Comparison of ENCODE assay signal across 8 mouse cellular contexts in the genomic region with DNA sequence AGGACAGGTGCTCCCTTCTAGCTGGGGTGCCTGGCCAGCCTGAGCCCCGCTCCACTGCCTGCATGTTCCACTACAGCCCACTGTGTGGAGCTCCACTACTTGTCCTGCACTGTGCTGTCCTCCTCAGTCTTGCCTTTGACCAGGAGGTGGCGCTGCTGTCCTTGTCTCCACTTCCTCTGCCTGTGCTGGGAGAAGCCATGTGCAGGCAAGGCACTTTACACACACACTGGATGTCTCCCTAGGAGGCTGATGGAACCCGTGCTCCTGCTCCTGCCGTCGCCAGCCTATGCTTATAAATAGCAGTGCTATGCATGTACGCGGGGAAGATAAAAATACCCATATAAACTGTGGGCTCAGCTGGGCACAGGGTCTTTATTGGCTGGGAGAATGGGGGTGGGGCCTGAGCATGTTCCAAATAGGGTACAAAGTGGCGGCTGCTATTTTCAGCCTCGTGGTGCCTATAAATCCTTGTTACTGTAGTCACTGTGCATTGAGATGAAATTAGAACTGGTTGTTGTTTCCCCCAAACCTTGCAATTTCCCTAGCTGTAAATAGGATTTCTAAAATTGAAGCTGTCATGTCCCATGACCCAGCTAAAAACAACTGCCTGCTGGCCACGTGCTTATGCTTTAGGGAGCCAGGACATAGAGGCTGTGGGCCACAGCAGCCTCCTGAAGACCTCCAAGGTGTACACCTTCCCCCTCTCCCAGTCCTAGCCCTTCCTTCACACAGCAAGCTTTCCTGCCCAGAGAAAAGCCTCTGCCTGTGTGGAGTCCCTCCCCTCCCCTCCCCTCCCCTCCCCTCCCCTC. TPM values are rescaled to one million over a fixed set of nuclear protein-coding genes. Genes with fewer than 3 reads are reported as not detected.
A peak's percentile ranks its signal among the peaks of the same experiment; 100 is the strongest.
DNase-seq lines count a peak whose midpoint lies in the region; ATAC-seq and TF ChIP-seq lines count a peak whose summit lies in the region.

No protein-coding gene starts in this region.

- no peak overlapping the region for H3K4me3 ChIP-seq in forebrain, embryonic 15.5 days
- H3K4me3 ChIP-seq in liver, postnatal 0 days (ENCODE audit: low read depth, low read length): no peak overlapping the region
- H3K4me3 ChIP-seq in neural tube, embryonic 13.5 days: no peak overlapping the region

- ATAC-seq in forebrain, embryonic 15.5 days (replicated peaks): peak; percentile 99
- peak; percentile 97 for ATAC-seq in liver, postnatal 0 days
- ATAC-seq in neural tube, embryonic 13.5 days (ENCODE audit: low read depth): peak; percentile 97

- H3K27me3 ChIP-seq in forebrain, embryonic 15.5 days: no peaks in the 10 kb centered on the region
- H3K27me3 ChIP-seq in liver, postnatal 0 days (ENCODE audit: insufficient read depth, low read length): no peaks in the 10 kb centered on the region
- no peaks in the 10 kb centered on the region for H3K27me3 ChIP-seq in neural tube, embryonic 13.5 days

- intact Hi-C loops in heart, postnatal 25 days (cut with DNase I): loop anchor here (1.0 to 5.0 kb wide), 4 partner anchors 89 to 224 kb away; no protein-coding TSS in a partner anchor

- peak overlapping the region; percentile 33; the same call in 1 of the 2 replicates for H3K9ac ChIP-seq in forebrain, embryonic 15.5 days (replicated peaks)
- no peak overlapping the region for H3K9ac ChIP-seq in liver, postnatal 0 days (replicated peaks)
- no peak overlapping the region for H3K9ac ChIP-seq in neural tube, embryonic 13.5 days

- peak overlapping the region; percentile 69 for H3K27ac ChIP-seq in forebrain, embryonic 15.5 days (replicated peaks)
- no peak overlapping the region for H3K27ac ChIP-seq in liver, postnatal 0 days (ENCODE audit: low read depth)
- H3K27ac ChIP-seq in neural tube, embryonic 13.5 days (replicated peaks): peak overlapping the region; percentile 63

- DNase-seq in ES-CJ7 (ENCODE audit: low read depth, low spot score): peak; percentile 97
- peak; percentile 90 for DNase-seq in cerebellum, adult 11 months
- DNase-seq in heart, postnatal 25 days (ENCODE audit: low spot score): peak; percentile 87
- DNase-seq in layer of hippocampus, adult 11-12 months (ENCODE audit: low spot score): peak; percentile 99
- peak; percentile 94 for DNase-seq in liver, postnatal 0 days
- peak; percentile 98 for DNase-seq in telencephalon, adult 2 months (ENCODE audit: low read depth, low spot score)

- 16% methylated on average over 10 of the region's 10 CpGs for WGBS in forebrain, embryonic 15.5 days
- WGBS in liver, postnatal 0 days (ENCODE audit: insufficient replicate concordance): 13% methylated on average over 10 of the region's 10 CpGs
- whole genome bisulfite sequencing in neural tube, embryonic 13.5 days: 8% methylated on average over 10 of the region's 10 CpGs

- TF ChIP-seq EP300 in liver, postnatal 0 days (IDR thresholded peaks at IDR 0.05; ENCODE audit: low read depth): no peak

- H3K4me1 ChIP-seq in forebrain, embryonic 15.5 days: peaks cover 18% of the 10 kb centered on the region
- H3K4me1 ChIP-seq in liver, postnatal 0 days (ENCODE audit: insufficient read depth): no peaks in the 10 kb centered on the region
- peaks cover 13% of the 10 kb centered on the region for H3K4me1 ChIP-seq in neural tube, embryonic 13.5 days (replicated peaks)

- TF ChIP-seq CTCF in liver, postnatal 0 days (IDR thresholded peaks at IDR 0.05; ENCODE audit: low read depth): peak; percentile 100

- no peaks in the 10 kb centered on the region for H3K9me3 ChIP-seq in forebrain, embryonic 15.5 days
- no peaks in the 10 kb centered on the region for H3K9me3 ChIP-seq in liver, postnatal 0 days (ENCODE audit: low read length)
- no peaks in the 10 kb centered on the region for H3K9me3 ChIP-seq in neural tube, embryonic 13.5 days

- 0 out of 2 replicates have a peak overlapping the region, but pooled peaks have one; percentile 2 for H3K4me2 ChIP-seq in forebrain, embryonic 15.5 days (replicated peaks)
- H3K4me2 ChIP-seq in liver, postnatal 0 days (ENCODE audit: low read depth, low read length): no peak overlapping the region
- peak overlapping the region; percentile 20 for H3K4me2 ChIP-seq in neural tube, embryonic 13.5 days

- H3K36me3 ChIP-seq in forebrain, embryonic 15.5 days: peaks cover 54% of the 10 kb centered on the region
- peaks cover 35% of the 10 kb centered on the region for H3K36me3 ChIP-seq in liver, postnatal 0 days (replicated peaks; ENCODE audit: insufficient read depth, low read length)
- H3K36me3 ChIP-seq in neural tube, embryonic 13.5 days: peaks cover 80% of the 10 kb centered on the region

RNA-seq across cellular contexts. Expression of a gene that starts 11.1 kb away (rescaled TPM):
- polyA plus RNA-seq in forebrain, embryonic 15.5 days (2015; fragmentation: Nextera tagmentation; extraction: Ambion mirVana): 0.36 and 0.81 TPM in 2 replicates
- under 1 TPM; 0.23 to 0.39 TPM for total RNA-seq in heart, postnatal 25 days (2021)
- polyA plus RNA-seq in liver, postnatal 0 days (2015; fragmentation: Nextera tagmentation; extraction: Ambion mirVana): not detected in 2 replicates
- polyA plus RNA-seq in neural tube, embryonic 13.5 days (2015; fragmentation: Nextera tagmentation; extraction: Ambion mirVana): 0.43 and 0.50 TPM in 2 replicates

RNA-seq across cellular contexts. Expression of a gene that starts 14.2 kb away (rescaled TPM):
- polyA plus RNA-seq in forebrain, embryonic 15.5 days (2015; fragmentation: Nextera tagmentation; extraction: Ambion mirVana): 0.97 and 1.1 TPM in 2 replicates
- under 1 TPM; 0.55 to 0.73 TPM for total RNA-seq in heart, postnatal 25 days (2021)
- polyA plus RNA-seq in liver, postnatal 0 days (2015; fragmentation: Nextera tagmentation; extraction: Ambion mirVana): 0.08 TPM in 2 replicates
- 1.7 and 2.0 TPM in 2 replicates for polyA plus RNA-seq in neural tube, embryonic 13.5 days (2015; fragmentation: Nextera tagmentation; extraction: Ambion mirVana)

RNA-seq across cellular contexts. Expression of a gene that starts 14.5 kb away (rescaled TPM):
- polyA plus RNA-seq in forebrain, embryonic 15.5 days (2015; fragmentation: Nextera tagmentation; extraction: Ambion mirVana): 78.5 and 85.1 TPM in 2 replicates
- total RNA-seq in heart, postnatal 25 days (2021): 10 to 100 TPM; 21.5 to 22.3 TPM
- polyA plus RNA-seq in liver, postnatal 0 days (2015; fragmentation: Nextera tagmentation; extraction: Ambion mirVana): 11.5 and 12.2 TPM in 2 replicates
- 75.0 and 88.0 TPM in 2 replicates for polyA plus RNA-seq in neural tube, embryonic 13.5 days (2015; fragmentation: Nextera tagmentation; extraction: Ambion mirVana)

RNA-seq across cellular contexts. Expression of a gene that starts 41.9 kb away (rescaled TPM):
- polyA plus RNA-seq in forebrain, embryonic 15.5 days (2015; fragmentation: Nextera tagmentation; extraction: Ambion mirVana): 1.9 and 3.6 TPM in 2 replicates
- 1 to 10 TPM in 1 of 2 experiments, under 1 TPM in 1; 0.78 to 2.4 TPM for total RNA-seq in heart, postnatal 25 days (2021)
- polyA plus RNA-seq in liver, postnatal 0 days (2015; fragmentation: Nextera tagmentation; extraction: Ambion mirVana): 1.2 and 2.1 TPM in 2 replicates
- polyA plus RNA-seq in neural tube, embryonic 13.5 days (2015; fragmentation: Nextera tagmentation; extraction: Ambion mirVana): 2.7 TPM in 2 replicates
